Mouse (Mus musculus): ENCODE results near the gene Araf.

DNA sequence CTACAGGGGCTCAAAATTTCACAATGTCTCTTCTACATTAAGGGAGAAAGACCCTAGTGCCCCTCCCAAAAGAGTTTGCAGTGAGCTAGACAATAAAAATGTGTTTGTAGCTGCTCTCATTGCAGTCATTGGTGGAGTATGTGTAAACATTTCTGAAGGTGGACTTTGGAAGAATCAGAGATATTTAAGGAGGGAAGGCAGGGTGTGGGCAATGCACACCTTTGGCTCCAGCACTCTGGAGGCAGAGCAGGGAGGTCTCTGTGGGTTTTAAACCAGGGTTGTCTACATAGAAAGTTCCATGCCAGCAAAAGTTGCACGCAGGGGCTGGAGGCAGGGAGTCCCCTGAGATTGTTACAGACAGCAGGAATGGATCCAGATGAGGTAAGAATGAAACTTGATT lies 8.7 kb downstream of the Araf start:
- TF ChIP-seq CTCF (IDR thresholded peaks at IDR 0.05; ENCODE audit: insufficient read depth, low read depth, low read length) = no peak
- TF ChIP-seq POLR2A (IDR thresholded peaks at IDR 0.05; ENCODE audit: insufficient read depth, low read depth, low read length) = no peak

All from olfactory bulb, adult 2 months (tissue).